ENCODE assay signal across 10 mouse cellular contexts in the genomic region with DNA sequence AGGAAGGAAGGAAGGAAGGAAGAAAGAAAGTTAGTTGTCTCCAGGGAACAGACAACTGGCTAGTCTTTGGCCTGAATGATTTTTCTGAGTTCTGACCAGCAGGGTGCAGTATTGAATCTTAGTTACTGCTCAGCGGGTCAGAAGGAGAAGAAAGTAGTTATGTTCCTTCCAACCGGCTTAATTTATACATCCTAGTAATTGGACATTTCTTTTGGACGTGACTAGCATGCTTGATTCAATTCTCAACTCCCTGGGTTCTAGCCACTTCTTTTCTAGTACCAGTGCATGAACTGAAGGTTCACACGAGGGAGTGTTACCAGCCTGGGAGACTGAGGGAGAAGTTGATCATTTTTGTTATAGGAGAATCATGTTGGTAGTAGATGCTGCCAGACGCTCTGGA.
A peak's percentile ranks its signal among the peaks of the same experiment; 100 is the strongest.
DNase-seq lines count a peak whose midpoint lies in the region; ATAC-seq lines count a peak whose summit lies in the region.
"Had no signal": no experiment of that assay in that cellular context is flagged by ENCODE, and none has a peak within 500 bp of the region (broad histone marks: within the 10 kb centered on the region; RNA-seq: fewer than 3 reads in every experiment).

No protein-coding gene starts in this region.

- H3K27me3 ChIP-seq in forebrain, embryonic 15.5 days: no peaks in the 10 kb centered on the region
- no peaks in the 10 kb centered on the region for H3K27me3 ChIP-seq in midbrain, embryonic 14.5 days (ENCODE audit: control insufficient read depth, insufficient read depth, low read length)

- H3K27ac ChIP-seq in forebrain, embryonic 15.5 days (replicated peaks): no peak overlapping the region
- H3K27ac ChIP-seq in midbrain, embryonic 14.5 days (replicated peaks; ENCODE audit: low read depth, low read length): no peak overlapping the region

- H3K36me3 ChIP-seq in forebrain, embryonic 15.5 days: no peaks in the 10 kb centered on the region
- no peaks in the 10 kb centered on the region for H3K36me3 ChIP-seq in midbrain, embryonic 14.5 days (ENCODE audit: control insufficient read depth, insufficient read depth, low read length)
- H3K36me3 ChIP-seq: G1E had no signal

- no peak overlapping the region for H3K4me2 ChIP-seq in forebrain, embryonic 15.5 days (replicated peaks)
- no peak overlapping the region for H3K4me2 ChIP-seq in midbrain, embryonic 14.5 days (ENCODE audit: low read length)

- 0 out of 2 replicates have a peak, but pooled peaks cover 3% of the 10 kb centered on the region for H3K4me1 ChIP-seq in forebrain, embryonic 15.5 days
- no peaks in the 10 kb centered on the region for H3K4me1 ChIP-seq in midbrain, embryonic 14.5 days (ENCODE audit: control insufficient read depth, insufficient read depth, low read length)

- no peak overlapping the region for H3K9ac ChIP-seq in forebrain, embryonic 15.5 days (replicated peaks)
- H3K9ac ChIP-seq in midbrain, embryonic 14.5 days (replicated peaks; ENCODE audit: low read length): no peak overlapping the region

- ATAC-seq in forebrain, embryonic 15.5 days (replicated peaks): peak; percentile 63
- ATAC-seq in midbrain, embryonic 14.5 days (ENCODE audit: low FRiP score, low TSS enrichment): no peak; the same call in 1 of the 2 replicates

- no peak overlapping the region for H3K4me3 ChIP-seq in forebrain, embryonic 15.5 days
- H3K4me3 ChIP-seq in midbrain, embryonic 14.5 days (replicated peaks; ENCODE audit: low read depth, low read length): no peak overlapping the region
- H3K4me3 ChIP-seq: myocyte had no signal

- no peaks in the 10 kb centered on the region for H3K9me3 ChIP-seq in forebrain, embryonic 15.5 days
- no peaks in the 10 kb centered on the region for H3K9me3 ChIP-seq in midbrain, embryonic 14.5 days (ENCODE audit: control insufficient read depth, low read length)
- H3K9me3 ChIP-seq: G1E had no signal

- DNase-seq in gastrocnemius, adult 18-20 months (ENCODE audit: low spot score): peak; percentile 36
- no peak for DNase-seq in gastrocnemius, adult 8-10 months (ENCODE audit: low spot score in 2 of 2)
- DNase-seq in thymus, postnatal 25 days: peak; percentile 9
- DNase-seq in thymus, postnatal 0 days (ENCODE audit: low spot score): no peak
- peak; percentile 11 to 71 for DNase-seq in layer of hippocampus, adult 18-20 months (ENCODE audit: low spot score in 2 of 2)
- peak; percentile 87 for DNase-seq in midbrain, embryonic 14.5 days
- no peak for DNase-seq in T-cell, adult 2 months (ENCODE audit: low spot score)

- WGBS in forebrain, embryonic 15.5 days: 12% methylated on average over 5 of the region's 5 CpGs
- WGBS in midbrain, embryonic 14.5 days: 22% methylated on average over 5 of the region's 5 CpGs

Comparison
In these comparisons a context has a peak if more than half of its experiments do, and no peak if none do; other contexts are left out.
1. DNase-seq: peak in gastrocnemius, adult 18-20 months (single experiment), thymus, postnatal 25 days (single experiment), layer of hippocampus, adult 18-20 months (2 of 2) and midbrain, embryonic 14.5 days (single experiment); none in gastrocnemius, adult 8-10 months (0 of 2), thymus, postnatal 0 days (single experiment) and T-cell, adult 2 months (single experiment).